Mouse (Mus musculus): ENCODE measurements at regions not wholly inside any gene's neighbourhood (a gene's known extent, or its start where the extent isn't known, plus 50 kb on each side); places are given as distances from the start of the nearest gene placed in this dataset.

DNA sequence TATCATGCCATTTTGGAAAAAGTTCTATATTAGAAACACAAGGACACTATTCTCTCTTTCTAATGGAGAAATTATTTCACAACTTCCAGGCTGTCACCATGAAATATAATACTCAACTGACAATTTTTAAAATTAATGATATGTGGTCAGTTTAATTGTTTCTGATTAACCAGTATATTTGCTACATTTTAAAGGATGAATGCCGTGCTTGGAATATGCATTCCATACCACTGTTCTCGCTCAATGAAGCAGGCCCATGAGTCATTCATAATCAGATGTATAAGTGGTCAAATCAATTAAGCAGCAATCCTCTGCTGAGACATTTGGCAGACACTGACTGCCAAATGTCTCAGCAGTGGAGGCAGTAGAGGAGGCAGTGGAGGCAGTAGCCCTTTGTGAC is 283.4 kb upstream of the Gpc5 start:
- DNase-seq (ENCODE audit: low read depth), result no peak

DNA sequence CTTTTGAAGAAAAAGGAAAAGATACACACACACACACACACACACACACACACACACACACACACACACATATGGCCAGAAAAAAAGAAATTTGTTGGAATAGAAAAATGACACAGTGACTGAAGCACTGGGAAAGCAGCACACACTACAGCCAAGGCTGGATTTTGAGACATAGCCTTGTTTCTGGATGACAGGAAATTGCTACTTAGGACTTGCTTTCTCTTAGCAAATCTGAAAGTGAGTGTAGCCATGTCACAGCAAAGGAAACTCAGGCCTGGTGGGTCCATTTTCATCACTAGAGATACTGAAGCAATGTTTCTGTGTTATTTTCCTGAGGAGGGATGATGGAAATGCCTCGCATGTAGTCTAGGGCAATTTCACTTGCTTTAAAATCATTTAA is 271.3 kb upstream of the Gpc5 start:
- no peak for DNase-seq (ENCODE audit: low read depth)

DNA sequence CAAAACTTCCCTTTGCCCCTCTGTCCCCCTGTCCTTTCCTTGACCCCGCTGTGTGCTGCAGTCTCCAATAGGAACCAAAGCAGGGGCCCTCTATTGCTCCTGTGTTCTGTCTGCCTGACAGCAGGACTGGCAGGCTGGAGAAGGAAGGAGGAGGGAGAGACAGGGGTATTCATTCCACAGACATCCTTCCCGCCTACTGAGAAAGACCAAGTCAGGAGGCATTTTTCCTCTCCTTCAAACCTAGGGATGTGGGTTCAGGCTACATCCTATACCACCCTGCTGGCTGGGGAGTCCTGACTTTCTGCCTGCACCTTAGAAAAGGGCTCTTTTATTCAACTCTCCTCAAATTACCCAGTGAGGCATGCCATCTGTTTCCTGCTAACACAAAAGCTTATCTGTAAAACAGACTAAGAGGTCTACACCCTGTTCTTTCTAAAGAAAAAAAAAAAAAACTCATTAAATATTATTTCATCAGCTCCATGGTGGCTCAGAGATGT is 270.9 kb upstream of the Gpc5 start:
- DNase-seq (ENCODE audit: low read depth), result no peak

DNA sequence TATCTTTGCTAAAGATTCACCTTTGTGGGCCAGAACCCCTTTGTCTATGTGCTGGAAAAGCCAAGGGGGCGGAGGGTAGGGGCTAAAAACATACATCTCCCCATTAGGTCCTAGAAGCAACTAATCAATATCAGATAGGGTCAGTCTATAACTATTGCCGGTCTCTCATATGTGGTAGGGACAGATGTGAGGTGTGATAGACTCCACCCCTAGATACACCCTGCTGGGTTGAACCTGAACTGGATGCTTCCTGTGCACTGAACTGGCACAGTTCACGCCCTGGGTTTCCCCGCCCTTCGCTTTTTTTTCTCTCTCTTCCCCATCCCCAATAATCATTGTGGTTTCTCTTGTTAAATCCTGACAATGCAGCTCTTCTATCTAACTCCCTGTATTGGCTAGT is 270.3 kb upstream of the Gpc5 start:
- no peak for DNase-seq (ENCODE audit: low read depth)

DNA sequence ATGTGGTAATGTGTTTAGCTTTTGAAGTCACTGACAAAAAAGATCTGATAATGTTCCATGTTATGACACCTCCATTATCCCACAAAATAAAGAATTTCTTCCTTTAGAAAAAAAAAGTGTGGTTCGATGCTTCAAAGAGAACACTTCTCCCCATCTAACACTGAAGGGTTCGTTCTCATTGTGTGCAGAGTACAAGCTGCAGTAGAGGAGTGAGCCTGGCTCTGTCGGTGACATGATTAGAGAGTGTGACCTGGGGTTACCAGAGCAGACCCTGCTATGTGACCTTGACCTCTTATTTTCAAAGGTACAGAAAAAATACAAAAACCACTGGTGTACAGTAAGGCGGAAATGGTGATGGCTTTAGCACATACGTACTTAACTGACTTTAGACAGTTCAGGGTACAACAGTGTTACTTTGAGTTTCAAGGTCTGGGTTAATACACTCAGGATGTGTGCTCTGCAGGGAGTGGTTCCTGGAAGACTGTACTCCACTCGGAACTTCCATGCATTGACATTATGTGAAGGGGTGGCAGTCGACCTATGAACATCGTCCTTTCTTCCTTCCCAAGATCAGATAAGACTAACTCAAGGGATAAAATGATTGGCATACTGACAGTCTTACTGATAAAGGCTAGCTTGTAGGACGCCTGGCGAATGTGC is 265.2 kb upstream of the Gpc5 start:
- DNase-seq (ENCODE audit: low read depth), result no peak

DNA sequence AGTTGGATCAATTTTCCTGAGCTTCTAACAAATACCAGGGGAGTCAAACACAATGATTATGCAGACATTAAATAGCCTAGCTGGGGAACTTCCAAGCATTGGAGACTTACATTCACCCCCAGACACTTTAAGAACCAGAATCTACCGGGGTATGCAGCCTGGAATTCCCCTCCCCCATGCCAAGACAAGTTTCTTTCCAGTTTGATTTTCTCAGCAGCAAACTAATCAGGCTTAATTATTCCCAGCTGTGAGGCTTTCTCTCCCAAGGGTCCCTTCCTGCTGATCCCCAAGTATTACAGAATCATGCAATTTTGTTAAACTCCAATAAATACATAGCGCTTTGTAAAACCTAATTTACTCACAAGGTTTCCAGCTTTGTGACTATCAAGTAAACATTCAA is 262.7 kb upstream of the Gpc5 start:
- no peak for DNase-seq (ENCODE audit: low read depth)

DNA sequence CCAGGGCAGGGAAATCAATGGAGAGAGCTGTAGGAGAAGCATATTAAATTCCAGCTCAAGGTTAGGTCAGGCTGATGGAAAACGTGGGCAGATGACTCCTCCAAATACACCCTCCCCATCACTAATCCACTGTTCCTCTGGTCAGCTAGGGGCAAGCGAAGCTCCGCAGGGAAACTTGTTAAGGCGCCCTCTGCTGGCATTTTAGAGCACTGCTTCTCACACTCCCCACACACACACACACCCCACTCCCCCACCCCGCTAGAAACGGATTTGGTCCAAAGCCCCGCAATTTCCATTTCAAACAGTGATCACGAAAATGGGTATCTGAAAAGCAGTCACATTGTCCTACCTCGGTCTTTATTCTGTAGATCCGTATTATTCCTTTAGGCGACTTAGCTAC is 259.0 kb upstream of the Gpc5 start:
- DNase-seq (ENCODE audit: low read depth), result no peak

DNA sequence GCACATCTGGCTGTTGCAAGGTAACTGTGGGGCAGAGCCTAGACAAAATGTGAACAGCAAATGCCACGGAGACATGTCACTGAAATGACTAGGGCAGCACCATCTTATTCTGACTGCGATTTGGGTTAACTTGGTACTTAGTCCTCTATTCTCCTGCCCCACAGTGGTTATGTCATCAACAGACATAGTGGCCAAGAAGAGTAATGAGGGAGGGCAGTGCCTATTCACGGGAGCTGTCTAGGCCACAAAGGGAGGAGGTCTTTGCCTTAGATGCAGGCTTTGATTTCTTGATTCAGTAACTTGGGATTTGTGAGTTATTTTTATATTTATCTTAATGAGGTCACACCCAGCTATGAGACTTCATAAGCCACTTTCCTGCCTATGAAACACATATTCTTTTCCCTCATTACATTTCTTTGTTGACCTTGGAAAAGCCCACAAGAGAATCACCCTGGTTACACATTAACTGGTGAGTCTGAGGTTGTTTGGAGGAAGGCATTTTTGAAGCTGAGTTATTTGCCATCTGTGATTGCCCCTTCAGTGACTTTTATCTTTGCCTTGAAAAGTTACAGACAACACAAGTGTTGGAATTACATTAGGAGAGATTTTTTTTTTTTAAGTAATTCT is 255.2 kb upstream of the Gpc5 start:
- no peak for DNase-seq (ENCODE audit: low read depth)

DNA sequence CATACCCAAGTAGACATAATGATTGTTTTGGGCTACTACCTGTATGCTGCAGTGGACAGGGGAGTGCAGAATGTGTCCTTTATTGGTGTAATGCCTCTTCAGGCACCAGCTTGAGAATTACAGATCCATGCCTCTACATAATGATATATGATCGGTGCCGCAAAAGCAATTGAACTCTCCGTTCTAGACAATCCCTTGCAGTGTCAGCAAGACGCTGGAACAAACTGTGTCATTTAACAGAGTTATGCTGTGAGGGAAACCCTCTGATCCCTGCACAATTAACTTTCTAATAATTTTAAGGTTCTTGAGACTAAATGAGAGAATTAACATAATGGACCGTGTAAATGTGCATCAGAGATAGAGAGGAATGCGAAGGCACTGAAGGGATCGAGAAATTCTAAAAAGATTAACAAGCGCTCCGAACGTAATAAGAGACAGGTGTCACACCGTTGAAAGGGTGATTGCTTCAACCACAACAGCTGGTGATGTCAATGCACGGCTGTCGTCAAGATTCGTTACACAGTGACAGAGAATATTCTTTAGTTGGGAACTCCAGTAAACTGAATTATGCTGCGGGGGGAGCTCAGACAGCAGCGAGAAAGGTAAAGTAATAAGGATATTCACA is 254.3 kb upstream of the Gpc5 start:
- DNase-seq (ENCODE audit: low read depth), result no peak

DNA sequence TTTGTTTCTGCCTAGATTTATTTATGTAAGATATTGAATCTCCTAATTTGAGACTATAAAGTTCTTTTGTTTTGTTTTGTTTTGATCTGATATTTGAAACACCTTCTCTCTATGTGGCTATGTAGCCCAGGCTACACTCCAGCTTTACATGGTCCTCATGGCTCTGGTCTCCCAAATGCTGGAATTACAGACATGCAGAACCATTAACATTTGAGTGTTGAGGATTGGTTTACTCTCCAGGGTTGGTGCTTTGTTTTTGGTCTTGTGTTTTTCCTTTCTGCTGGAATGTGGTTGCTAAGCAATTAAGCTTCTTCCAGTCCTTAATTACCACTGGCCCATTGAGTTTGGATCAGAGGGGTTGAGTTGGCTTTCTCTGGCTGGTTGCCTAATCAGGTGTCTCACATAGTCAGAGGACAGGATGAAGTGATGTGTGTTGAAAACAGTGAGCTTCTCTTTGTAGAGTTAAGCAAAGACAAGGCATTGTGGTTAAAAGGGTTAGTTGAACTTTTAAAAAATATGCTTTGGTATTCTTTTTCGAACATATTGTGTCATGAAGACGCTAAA is 252.6 kb upstream of the Gpc5 start:
- DNase-seq (ENCODE audit: low read depth), result no peak

DNA sequence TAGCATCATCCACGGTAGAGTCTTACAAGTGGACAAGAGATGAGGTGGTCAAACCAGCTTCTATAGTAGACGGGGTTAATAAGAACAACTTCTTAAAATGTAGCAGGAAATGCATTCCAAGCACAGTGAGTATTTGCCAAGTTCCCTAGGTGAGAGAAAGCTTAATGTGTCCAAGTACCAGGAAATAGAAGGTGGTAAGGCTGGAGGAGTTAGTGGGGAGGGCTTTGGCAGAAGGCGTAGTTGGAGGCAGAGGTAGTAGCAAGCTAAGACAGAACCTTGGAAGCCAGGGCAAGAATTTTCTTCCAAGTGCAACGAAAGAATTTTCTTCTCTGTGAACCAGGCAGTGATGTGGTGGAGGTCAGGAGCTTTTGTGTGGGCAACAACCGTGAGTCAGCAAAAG is 251.2 kb upstream of the Gpc5 start:
- no peak for DNase-seq (ENCODE audit: low read depth)

DNA sequence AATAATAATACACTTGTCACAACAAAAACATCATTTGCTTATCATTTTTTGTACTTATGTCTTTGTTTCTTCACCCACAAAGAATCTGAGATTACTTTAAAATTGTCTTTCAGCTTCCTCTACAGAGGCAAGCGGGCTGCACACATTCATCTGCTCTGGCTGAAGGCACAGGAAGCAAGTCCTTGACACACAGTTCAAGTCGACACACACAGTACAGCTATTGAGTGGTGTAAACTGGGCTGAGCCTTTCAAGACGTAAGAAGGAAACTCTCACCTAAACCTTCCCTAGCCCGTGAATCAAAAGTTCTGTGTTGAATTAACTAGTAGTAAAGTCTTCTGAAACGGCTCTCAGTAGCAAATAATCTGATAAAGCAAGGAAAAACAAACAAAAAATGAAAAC is 250.5 kb upstream of the Gpc5 start:
- no peak for DNase-seq (ENCODE audit: low read depth)

DNA sequence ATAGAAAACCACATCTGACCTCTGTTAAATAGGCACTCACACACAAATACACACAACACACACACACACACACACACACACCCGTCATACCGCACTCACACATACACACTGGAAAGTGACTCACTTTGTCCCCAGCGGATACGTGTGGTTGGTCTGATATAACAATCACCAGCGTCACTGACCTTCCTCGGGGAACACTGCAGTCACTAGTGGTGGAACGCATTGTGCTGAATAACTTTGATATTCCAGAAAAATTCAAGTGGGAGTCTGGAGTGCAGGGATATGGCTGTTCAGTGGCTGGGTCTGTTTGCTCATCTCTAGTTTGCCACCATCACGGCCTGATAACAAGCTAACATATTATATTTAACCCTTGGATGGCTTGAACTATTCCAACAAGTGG is 249.7 kb upstream of the Gpc5 start:
- DNase-seq (ENCODE audit: low read depth), result no peak

DNA sequence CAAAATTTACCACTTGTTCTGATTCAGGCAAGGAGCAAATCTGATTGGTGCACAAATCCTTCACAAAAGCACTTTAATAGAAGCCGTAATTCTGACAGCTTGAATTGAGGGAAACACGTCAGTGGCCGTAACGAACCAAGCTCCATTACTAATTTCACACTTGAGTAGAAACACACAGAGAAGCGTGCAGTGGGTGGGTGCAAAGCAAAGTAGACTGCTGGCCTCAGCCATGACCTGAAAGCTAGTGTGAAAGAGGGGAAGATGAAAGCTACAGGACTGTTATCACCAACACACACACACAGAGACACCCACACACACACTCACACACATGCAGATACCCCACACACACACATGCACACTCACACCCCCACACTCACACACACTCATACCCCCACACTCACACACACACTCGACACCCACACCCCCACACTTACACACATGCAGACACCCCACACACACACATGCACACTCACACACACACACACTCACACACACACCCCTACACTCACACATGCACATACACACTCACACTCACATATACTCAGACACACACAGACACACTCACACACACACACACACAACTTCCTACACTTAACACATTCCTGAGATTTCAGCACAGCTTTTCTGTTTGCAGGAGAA is 248.8 kb upstream of the Gpc5 start:
- DNase-seq (ENCODE audit: low read depth), result no peak

DNA sequence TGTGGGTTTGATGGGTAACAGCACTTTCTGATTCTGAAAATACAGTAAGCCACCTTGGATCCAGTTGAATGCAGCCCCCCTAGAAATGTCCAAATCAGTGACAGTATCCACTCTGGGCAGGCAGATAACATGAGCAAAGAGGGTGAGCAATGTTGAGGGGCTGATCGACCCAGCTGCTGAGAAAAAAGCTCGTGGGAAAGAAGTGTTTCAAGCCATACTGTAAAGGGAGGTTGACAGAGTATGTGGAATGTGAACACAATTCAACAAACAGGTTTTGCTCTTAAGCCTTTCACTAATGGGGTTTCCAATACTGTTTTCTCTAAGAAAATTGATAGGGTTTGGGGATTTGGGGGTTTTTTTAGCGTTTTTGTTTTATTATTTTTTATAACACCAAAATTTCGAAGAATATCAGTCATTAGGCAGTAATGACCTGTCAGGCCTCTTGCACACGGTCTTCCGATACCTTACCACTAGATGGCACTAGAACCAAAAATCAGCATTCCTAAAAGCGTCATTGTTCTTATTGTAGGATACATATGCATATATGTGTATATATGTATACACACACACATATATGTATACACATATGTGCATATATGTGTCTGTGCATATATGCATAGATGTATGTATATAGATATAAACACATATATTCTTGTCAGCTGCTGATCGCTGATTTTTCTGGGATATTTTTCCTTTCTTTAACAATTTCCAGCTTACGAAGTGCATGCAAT is 237.5 kb upstream of the Gpc5 start:
- peak; percentile 57 for DNase-seq (ENCODE audit: low read depth)

DNA sequence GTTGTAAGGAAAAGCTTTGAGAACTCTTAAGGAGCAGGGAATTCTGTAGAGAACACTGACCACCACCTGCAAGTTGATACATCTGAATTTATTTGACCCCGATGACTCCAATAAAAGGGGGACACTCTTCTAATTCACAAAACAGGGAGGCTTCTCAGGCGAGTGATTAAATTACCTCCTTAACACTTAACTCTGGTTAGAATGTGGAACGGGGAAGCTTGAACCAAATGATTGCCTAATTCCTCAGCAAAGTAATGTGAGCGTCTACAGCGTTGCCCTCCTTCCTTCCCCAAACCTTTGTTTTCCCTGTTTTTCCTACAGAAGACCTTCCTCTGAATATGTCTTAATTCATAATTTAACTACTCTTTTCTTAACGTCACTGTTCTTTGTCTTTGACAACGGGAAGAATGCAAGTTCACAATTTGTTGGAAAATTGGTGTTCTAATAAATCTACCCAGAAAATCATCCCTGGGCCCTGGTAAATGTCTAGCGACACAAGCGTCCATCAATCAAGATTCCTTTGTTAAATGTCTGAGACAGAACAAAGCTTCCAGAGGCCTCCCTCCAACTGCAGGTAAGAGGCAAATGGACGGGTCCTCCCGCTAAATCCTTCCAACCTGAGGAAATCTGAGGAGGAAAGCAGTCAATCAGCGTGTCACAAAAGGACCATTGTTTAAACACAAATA is 236.8 kb upstream of the Gpc5 start:
- DNase-seq (ENCODE audit: low read depth), result no peak

DNA sequence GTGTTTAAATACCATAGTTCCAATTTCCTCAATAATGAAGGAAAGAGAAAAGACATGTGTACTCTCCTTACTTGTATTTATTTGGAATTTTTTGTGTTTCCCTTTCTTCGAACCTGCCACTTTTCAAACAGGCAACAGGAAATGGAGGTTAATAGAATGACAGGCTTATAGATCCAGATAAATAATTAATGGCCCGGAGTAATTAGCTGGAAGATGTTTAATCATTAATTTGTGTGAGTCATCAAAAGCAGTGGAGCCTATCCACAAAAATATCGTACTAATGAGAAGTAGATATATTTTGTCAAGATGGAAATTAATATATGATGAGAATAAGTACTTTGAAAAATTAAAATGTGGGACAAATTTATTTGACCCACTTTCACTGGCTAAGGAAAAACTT is 236.3 kb upstream of the Gpc5 start:
- no peak for DNase-seq (ENCODE audit: low read depth)

DNA sequence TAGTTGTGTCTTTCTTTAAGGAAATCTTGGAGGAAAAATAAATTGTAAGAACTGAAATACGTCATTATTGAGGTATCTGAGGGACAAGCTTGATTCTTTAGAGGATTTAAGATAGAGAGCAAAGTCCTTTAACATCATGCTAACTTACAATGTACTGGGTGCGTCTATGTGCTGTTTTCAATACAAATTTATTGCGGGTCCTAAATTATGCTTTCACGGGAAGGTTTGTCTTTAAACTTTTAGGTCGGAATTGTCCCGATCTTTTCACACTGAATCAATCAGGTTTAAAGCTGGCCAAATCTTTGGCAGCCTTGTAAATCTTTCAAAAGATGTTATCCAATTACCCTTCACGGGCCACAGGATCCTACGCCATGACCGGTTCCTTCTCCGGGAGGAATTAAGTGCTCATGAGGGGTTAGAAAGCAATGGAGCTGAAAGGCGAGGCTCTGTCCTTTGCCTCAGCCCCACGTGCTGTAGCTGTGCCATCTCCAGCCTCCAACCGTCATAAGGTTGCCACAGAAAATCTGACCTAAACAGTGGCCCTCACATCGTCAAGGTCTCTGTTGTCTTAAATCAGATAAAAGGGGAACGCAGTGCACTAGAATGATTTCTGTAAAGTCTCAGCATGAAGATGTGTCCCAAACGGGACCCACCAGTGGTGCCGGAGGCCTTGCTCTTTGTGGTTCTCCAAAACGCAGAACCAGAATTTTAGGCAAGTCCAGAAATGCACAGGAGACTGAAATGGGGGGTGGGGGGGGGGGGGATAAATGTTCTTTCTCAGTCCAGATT is 235.6 kb upstream of the Gpc5 start:
- no peak for DNase-seq (ENCODE audit: low read depth)

DNA sequence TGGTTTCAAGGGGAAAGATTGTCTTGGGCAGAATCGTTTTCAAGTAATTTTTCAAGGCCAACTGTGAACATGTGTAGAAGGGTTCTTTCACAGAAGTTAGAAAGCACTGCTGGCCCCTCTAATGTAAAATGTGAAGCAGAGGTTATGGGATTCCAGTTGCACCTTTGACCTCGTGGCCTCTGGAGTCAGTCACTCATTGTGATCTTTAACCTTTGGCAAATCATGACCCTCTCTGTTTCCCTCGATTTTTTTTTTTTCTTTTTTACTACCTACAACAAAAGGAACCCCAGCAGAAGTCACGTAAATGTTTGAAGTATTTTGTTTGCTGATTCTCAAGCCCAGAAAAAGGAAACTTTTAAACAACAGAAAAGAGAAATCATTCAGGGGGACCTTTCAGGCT is 234.8 kb upstream of the Gpc5 start:
- DNase-seq (ENCODE audit: low read depth), result no peak

DNA sequence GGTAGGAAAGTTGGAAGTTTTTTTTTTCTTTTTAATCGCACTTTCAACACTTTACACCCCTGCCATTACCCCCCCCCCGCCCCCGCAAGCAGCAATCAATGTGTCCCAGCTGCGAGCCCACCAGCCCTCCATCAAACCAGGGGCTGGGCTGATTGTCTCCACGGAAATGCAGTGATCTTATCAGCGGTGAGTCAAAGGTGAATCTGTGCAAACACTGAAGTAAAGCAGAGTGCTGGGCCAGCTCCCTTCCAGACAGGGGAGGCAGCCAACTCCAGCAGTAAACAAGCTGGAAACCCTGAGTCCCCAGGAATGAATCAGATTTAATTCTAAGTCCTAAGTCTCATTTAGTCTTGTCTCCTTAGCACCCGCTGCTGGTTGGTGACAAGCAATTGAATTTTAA is 234.3 kb upstream of the Gpc5 start:
- DNase-seq (ENCODE audit: low read depth), result no peak

DNA sequence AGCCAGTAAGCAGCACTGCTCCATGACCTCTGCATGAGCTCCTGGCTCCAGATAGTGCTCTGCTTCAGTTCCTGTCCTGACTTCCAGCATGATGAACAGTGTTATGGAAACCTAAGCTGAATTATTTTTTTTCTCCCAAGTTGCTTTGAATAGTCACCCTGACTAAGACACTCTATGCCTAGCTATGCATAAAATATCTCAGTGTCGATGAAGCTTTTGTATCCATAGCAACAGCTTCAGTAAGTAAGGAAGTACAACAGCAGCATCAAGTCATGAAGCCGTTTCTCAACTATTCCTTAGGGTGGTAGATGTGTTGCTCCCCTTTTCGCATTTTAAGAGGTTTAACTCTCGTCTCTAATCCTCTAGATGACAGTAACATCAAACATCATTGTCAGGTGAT is 228.4 kb upstream of the Gpc5 start:
- DNase-seq (ENCODE audit: low read depth), result no peak
